Mouse (Mus musculus) erythroid progenitor cell, adult 5-6 weeks (primary cell): ENCODE data around the gene Syt1. TPM values are rescaled to one million over a fixed set of nuclear protein-coding genes. Genes with fewer than 3 reads are reported as not detected.

ENCODE experiments used
- ATAC-seq: replicated peaks from 2 replicates; pipeline ENCODE4 v1.8.0; 2016; ENCODE audit warnings: moderate number of reproducible peaks, mild to moderate bottlenecking, moderate TSS enrichment, inconsistent platforms; ENCODE audit not compliant: poor library complexity, low FRiP score, severe bottlenecking
- total RNA-seq, 2 experiments: library from RNA; stranded (forward) in 1 of 2; stranded (reverse) in 1 of 2; fragments of 150-400 nt in 1 of 2; fragments of 186-747, 209-891 nt in 1 of 2; gene quantifications; 2 replicates each; pipeline versions ENCODE4 v1.2.3 to v1.2.4; 2015 to 2017; ENCODE audit warnings: low replicate concordance in 2 of 2

Syt1 gene
- total RNA-seq, 2 experiments from 2014 or later = not detected

DNA sequence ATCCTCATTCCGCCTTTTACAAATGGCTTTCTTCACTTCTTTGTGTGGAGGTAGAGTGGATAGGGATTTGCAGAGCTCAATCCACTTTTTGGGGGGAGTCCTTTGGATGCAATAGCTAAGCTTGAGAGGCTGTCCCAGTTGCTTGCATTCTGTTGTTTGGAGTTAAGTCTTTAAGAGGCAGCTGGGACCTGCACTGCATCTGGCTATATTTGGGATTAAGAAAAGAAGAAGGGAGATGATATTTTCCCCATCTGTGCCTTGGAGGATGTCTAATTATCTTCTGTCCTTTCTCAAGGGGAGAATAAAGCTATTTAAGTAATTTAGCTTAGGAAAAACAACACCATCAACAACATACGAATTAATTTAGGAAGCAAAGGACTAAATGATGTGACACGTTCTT, 230.2 kb downstream of the Syt1 start:
- no peak for ATAC-seq

DNA sequence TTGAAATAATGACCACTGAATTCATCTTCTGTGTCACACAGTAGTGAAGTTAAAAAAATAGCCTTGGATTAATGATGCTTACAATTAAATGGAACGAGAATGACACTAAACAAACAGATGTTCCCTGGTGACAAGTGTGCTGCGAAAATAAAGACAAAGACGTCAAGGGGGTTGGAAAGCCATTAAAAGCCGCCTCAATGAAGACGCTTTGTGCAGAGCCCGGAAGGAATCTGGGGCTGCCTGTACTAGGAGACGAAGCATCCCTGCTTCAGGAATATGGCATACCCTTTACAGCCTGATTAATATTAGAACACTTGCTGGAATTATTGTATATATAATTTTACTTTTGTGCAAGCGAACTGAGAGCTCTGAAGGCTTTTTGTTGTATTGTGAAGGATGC, 234.0 kb downstream of the Syt1 start:
- ATAC-seq = no peak

DNA sequence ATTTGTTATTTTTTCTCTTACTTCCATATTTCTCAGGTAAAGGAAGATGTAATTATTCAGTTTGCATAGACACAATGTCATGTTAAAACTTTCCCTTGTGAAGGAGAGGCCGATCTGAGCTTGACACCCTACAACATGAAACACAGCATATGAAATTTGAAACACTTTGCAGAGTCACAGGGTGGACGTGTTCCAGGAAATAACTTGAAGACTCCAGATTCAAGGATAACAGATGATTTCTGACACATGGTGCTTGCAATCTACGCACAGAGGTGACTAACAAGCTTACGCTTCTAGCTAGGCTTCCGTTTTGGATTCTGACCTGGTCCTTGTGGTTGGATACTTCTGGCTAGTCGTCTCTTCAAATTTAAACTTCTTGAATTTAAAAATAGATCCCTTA, 239.7 kb downstream of the Syt1 start:
- no peak for ATAC-seq

DNA sequence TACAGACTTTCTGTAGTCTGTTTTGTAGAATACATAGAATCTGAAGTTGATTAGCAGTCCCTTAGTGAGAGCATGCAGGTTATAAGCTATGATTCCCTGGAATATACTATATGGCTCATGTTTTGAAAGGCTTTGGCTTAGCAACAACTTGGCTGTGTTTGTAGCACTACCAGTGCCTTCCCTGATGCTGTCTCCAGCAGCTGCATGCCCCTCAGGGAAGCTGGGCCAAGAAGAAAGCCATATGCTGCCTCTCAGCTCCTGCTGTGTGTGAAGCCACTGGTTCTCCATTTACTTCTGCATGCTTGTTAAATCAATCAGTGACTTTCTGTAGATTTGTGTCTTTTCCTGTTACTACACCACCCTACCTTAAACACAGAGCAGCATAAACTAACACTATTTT, 245.2 kb downstream of the Syt1 start:
- no peak for ATAC-seq

DNA sequence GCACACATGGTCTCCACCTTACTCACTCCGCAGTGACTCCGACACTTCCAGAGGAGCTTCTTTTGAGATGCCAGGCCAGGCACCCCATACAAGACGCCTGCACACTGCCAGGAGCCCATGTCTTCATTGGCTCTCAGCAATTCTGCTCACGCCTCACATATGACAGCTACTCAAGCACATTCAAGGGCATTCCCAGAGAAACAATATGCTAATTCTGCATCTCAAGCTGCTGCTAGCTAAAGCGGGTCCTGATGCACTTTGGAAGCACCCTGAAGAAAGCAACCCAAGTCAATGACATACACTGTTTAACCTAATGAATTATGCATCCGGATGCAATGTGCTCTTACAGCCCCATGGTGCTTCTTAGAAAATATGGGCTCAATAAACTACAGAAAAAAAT, 247.1 kb downstream of the Syt1 start:
- ATAC-seq = no peak

DNA sequence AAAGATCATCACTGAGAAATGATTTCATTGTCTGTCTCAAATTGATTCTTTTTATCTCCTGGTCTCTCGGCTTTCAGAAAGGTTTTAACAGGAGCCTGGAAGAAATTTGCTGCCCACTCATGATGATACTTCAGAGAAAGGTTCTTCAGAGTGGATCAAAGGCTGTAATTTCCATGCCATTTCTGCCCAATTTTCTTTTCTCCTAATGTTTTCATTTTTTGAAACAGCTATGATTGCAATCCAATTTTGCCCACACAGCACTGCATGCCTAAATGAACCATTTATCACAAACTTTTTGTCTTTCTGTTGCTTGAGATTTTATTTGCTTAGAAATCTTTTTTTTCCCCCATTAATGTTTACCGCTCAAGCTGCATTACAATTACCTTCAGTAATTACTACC, 257.5 kb downstream of the Syt1 start:
- ATAC-seq = no peak

DNA sequence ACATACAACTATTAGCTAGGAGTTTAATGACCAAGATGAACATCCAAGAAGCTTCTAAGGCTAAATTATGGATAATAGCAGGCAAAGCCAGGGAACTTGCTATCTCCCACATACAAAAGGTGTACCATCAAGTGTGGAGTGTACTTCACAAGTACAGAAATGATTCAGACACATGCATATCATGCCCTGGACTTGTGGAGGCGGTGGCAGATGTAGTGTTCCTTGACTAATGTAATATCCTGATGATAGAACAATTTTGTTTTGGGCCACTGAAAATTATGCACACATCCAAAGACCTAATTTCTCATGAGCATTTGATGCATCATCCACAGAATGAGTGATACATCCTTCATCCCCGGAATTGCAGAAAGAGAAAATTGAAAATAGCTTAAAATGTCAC, 267.0 kb downstream of the Syt1 start:
- ATAC-seq = no peak

DNA sequence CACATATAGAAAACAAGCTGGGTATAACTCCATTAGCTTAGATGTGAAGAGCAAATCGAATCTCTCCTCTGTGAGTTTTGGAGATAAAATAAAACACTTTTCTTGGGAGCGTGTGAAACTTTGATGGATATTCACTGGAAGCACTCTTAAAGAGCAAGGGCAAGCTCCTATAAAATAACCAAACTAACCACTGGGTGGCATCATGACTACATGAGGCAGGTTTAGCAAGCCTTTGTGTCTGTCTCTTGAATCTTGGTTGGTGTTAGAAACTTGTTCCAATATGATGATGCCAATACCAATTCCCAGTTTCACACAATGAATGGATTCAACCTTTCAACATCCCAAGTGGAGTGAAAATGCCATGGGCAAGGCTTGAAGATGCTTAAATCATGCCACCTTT, 276.8 kb downstream of the Syt1 start:
- ATAC-seq = no peak

DNA sequence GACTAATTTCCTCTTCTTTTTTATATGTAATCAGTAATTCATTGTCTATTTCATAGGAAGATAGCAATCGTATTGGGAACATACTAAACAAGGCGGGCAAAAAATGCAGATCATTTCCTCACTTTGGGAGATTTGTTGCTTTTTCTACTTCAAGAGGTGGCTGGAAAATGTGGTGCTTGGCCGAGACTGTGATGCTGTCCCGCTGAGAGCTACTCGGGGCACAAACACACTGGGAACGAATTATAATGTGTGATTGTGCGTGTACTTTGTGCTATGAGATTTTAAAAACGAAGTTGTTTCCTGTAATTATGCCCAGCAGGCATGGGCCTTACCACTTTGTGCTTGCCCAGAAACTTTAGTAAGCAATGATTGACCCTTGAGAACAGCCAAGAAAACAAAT, 281.8 kb downstream of the Syt1 start:
- no peak for ATAC-seq

DNA sequence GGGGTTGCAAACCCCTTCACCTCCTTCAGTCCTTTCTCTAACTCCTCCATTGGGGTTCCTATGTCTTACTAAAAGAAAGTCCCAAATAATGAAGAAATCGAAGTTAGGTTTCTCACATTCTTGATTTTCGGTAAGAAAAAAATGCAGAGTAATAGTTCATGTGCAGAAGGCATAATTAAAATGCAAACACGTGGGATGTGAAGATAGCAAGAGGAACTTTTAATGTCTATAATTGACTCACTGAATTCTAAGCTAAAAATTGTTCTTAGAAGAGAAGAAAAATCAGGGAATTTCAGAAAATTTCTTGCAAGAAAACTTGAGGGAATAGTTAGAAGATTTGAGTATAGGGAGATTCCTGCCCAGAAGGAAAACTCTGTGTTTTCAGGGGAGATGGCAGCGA, 284.4 kb downstream of the Syt1 start:
- ATAC-seq = no peak

DNA sequence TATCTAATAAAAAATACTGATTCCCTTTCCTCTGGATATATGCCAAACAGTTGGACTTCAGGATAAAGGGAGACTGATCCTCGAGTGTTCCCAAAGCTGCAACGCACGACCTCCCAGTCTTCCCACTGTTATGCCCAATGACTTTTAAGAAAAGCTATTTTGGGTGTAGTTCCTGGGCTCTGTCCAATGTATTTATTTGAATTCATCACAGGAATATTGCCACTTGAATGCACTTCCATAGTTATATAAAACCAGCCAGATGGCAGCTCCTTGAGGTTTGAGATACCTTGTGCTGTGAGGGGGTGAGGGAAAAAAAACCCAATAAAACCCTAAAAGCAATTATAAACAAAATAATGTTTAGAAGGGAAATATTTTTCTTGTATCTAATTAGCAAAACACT, 285.9 kb downstream of the Syt1 start:
- ATAC-seq = no peak

DNA sequence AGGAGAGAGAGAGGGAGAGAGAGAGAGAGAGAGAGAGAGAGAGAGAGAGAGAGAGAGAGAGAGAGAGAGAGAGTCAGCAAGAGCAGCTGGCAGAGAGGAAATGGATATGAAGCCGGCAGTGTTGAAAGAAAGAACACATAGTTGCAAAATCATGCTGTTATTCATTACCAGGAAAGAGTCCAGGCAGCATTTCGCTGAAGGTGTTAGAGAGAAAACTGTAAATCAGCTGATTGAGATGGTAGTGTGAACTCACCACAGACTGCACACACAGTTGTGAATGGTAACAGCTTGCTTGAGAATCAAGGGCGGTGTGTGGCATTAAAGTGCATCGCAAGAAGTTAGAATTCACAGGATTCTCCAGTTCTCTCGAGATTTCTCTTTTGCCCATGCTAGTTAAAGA, 300.3 kb downstream of the Syt1 start:
- ATAC-seq = no peak

DNA sequence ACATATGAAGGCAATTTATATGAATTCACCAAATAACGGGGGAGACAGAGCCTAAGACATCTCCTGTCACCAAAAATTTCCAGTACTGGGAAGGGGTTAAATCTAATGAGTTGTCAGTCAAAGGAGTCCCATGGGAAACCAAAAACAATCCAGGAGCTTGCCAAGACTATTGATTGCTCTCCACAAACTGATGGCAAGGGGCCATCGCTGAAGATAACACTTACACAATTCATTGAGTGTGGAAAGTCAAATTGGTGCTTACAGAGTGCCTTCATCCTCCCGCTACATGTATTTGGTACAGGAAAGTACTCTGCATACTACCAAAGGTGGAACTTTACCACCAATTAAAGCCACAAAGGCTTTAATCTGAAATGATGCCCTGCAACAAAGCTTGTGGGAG, 305.1 kb downstream of the Syt1 start:
- ATAC-seq = no peak

DNA sequence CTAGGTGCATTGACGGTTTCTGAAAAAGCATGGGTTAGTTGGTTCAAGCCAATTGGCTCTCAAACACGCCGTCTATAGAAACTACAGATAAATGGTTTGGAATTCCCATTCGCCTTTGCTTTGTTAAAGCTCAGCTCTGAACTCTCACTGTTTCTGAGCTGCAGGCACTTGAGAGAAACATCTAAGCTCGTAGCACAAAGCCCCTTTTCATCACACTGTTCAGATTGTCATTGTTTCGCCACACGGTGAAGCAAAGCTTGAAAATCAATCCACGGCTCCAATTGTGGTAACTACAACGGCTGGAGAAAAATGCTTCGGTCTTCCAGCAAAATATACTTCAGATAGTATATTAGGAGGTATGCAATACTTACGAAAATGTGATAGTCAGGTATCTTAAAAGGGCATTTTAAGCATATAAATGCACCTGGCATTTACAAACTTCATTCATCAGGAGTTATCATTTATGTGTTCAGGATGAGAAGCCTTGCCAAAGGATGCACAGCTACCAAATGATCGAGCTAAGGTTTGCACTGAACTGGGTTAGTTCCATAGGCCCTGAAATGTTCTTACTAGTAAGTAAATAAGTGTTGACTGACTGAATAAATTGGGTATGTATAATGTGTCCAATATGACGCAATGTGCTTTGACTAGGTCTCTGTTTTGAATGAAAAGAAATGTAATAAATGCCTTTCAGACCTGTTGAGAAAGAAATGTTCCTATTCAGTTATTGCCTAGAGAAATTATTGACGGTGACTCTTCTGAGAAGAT, 309.2 kb downstream of the Syt1 start:
- no peak for ATAC-seq

DNA sequence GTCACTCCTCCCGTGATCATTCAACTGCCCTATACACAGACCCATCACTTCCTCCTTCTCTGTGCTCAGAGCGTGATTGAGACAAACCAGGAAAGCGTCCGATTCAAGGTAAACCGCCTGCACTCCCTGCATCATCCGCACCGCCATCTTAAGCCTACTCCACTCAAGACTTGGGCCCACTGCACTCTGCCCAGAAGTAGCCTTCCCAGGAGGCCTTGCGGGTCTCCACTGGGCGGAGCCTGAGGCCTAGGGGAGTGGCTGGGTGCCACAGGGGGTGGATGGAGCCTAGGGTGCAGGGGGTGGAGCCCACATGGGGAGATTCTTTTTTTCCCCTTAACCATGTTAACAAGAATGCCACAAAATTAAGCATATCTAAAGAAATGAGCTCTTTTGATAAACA, 310.8 kb downstream of the Syt1 start, which contains the start of gene Gm5136:
Gene Gm5136, minus strand, starts transcription at position 215 of the 400 bp plus-strand sequence.
- no peak for ATAC-seq

DNA sequence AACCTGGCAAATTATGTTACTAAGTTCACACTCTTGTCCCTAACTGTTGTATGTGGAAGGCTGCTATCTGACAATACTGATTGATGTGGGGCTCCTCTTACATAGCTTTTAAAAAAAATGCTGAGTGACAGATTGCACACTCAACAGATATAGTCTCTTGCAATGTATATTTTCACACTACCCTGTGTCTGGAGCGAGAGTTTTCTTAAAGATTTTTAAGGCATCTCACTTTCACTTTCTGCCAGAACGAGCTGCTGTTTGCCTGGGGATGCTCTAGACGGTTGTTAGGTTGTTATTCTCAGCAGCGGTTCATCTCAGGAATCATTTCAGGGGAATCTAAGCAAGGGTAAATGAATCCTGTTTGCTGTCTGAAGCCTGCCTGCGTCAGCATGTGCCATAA, 313.7 kb downstream of the Syt1 start:
- no peak for ATAC-seq

DNA sequence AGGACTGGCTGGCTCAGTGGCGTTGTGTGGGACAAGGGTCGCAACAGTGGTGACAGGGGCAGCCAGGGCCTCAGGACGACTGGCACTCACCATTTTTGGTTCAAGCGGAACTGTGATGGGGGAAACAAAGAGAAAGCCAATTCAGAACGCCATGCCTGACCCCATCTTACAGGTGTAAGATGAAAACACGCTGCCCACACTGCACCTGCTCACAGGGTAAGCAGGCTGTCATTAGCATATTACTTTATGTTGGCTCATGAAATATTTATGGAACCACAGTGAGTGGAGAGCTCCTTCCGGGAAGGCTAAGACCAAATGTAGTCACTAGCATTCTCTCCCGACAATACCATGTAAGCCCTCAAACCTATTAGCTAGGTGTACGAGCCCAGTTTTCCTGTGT, 319.8 kb downstream of the Syt1 start:
- no peak for ATAC-seq

DNA sequence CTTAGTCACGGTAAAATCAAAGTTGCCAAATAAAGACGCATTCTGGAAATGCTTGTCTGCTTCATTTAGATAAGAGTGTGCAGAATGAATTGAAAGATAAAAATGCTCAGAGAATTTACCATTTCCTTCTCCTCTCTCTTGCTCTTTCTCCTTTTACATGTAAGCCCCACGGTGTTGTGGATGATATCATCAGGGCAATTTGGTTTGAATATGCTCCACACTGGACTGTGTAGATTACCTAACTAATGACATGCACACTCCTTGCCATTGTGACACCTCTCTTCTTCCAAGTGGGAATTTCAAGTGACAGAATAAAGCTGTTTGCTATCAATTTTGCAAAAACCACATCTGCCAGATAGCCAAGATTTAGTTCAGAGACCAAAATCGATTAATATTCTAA, 324.1 kb downstream of the Syt1 start:
- ATAC-seq = no peak

DNA sequence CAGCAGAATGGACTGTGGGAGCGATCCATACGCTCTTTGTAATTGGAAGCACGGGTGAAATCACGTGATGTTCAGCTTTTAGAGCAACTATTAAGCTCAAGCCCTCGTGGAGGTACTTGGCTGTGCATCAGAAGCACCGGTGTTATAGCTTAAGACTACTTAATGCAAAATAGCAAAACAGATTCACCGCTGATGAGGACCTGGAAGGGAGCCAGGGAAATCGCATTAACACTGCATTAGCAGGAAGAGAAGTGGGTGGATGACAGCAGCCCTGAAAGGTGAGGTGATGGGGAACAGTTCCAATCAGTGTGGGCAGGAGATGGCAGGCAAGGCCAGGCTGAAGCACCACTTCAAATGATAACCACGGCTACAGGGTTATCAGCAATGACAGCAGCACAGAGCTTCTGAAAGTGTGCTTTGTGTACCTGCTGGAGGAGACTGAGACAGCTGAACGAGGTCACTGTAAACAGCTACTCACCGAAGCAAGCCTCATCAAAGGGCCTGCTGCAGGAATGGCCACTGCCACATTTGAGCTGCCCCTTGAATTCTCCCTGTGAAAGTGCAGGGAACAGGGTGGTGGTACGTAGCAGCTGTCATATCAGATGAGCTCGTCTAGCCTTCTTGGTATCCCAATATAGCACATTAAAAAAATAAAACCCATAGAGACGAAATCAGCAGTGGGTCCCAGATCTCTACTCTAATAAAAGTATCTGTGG, 330.9 kb downstream of the Syt1 start:
- ATAC-seq = no peak

DNA sequence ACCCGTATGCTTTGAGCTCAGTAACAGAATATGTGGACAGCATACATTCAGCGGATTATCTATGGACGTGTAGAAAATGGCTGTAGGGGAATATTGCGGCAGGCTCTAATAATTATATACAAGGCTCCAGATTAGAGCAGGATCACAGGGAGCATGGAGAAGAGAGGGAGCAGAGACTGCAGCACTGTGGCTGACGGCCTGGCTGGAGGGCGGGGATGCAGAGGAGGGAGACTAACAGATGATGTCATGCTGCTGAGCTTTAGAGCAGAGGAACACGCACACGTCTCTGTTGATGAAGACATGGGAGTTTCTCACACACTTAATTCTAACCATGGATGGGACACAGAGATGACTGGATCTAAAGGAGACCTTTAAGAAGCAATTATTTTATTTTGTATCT, 333.7 kb downstream of the Syt1 start:
- no peak for ATAC-seq

DNA sequence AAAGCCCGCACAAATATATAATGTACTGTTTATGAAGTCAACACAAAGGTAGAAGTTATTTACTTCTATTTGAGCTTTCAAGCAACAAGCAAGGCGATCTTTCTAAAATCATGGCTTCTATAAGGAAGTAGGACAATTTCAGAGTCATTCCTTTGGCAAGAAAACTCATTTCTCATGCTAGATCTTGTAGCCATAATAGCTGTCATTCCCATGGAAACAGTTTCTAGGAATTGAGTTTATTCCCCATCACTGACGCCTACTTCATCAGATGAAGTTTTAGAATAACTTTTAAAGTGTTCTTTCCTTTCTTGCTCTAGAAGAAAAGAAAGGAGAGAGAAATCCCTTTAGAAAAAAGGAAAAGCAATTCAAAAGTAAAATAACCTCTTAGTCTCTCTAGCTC, 341.8 kb downstream of the Syt1 start:
- ATAC-seq = no peak

DNA sequence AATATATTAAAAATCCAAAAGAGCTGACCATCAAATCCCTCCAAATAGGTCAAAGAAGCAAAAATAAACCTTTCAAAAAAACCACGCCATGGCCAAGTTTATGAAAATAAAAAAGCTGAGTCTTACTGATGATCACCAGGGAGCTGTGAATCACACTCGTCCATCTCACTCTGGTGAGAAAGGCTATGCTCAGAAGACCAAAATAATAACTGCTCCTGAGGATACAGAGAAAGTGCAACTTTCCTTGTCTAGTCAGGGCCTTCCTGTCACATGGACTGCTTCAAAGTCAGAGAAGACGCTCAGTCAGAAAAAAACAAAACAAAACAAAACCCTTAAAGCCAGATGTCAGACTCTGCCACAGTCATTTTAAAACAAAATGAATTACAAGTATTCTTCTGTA, 350.5 kb downstream of the Syt1 start:
- no peak for ATAC-seq
